Mouse (Mus musculus) liver, embryonic 14.5 days (tissue): ENCODE results near the gene Cth. TPM values are rescaled to one million over a fixed set of nuclear protein-coding genes. Genes with fewer than 3 reads are reported as not detected.
"Not testable (repeated sequence)": the region's sequence is repeated elsewhere in the genome, so short reads cannot be mapped to it uniquely, and the experiment has no call there.

Source experiments
- ATAC-seq: fragments of 200-750 bp; cut with Nextera tagmentation; 2 replicates; pipeline ENCODE4 v1.8.0; 2017; ENCODE audit warnings: moderate number of reproducible peaks, mild to moderate bottlenecking, moderate library complexity; ENCODE audit not compliant: insufficient read depth
- DNase-seq, 3 experiments: peaks; one replicate each; pipeline ENCODE4 v3.0.0-alpha.2; 2012 to 2013; ENCODE audit warnings: low read depth in 3 of 3, low spot score in 3 of 3
- H3K27ac ChIP-seq: fragments of 300-500 bp; sonication (generic); 2 replicates; pipeline ENCODE4 v1.5.1; 2014; ENCODE audit warnings: moderate library complexity, mild to moderate bottlenecking, control low read depth, inconsistent platforms
- H3K27me3 ChIP-seq: fragments of 300-500 bp; sonication (generic); 2 replicates; pipeline ENCODE4 v1.6.1; 2014; ENCODE audit warnings: mild to moderate bottlenecking, low read length, moderate library complexity; ENCODE audit not compliant: control insufficient read depth, insufficient read depth
- H3K36me3 ChIP-seq: fragments of 300-500 bp; sonication (generic); replicated peaks from 2 replicates; pipeline ENCODE4 v1.6.1; 2014; ENCODE audit warnings: low read depth; ENCODE audit not compliant: control insufficient read depth, insufficient read depth
- H3K4me1 ChIP-seq, 2 experiments: fragments of 200-500 bp in 1 of 2; fragments of 300-500 bp in 1 of 2; sonication (generic) in 1 of 2; replicated peaks; 2 replicates each; pipeline ENCODE4 v1.6.1; 2012 to 2014; ENCODE audit warnings: antibody characterized with exemption in 1 of 2, inconsistent platforms in 1 of 2, low read length in 1 of 2; ENCODE audit not compliant: control insufficient read depth in 2 of 2, insufficient read depth in 2 of 2
- H3K4me2 ChIP-seq: fragments of 300-500 bp; sonication (generic); 2 replicates; pipeline ENCODE4 v1.6.1; 2014; ENCODE audit warnings: low read depth, mild to moderate bottlenecking, control low read depth, moderate library complexity
- H3K4me3 ChIP-seq, 2 experiments: fragments of 200-500 bp in 1 of 2; fragments of 300-500 bp in 1 of 2; sonication (generic) in 1 of 2; 2 replicates each; pipeline ENCODE4 v1.5.1; 2012 to 2014; ENCODE audit warnings: low read depth in 2 of 2, low read length in 2 of 2, mild to moderate bottlenecking in 2 of 2, control low read depth in 1 of 2, inconsistent platforms in 1 of 2, moderate library complexity in 1 of 2; ENCODE audit not compliant: insufficient read depth in 1 of 2
- H3K9ac ChIP-seq: fragments of 300-500 bp; sonication (generic); replicated peaks from 2 replicates; pipeline ENCODE4 v1.6.1; 2014; ENCODE audit warnings: mild to moderate bottlenecking, control low read depth, moderate library complexity
- H3K9me3 ChIP-seq: fragments of 300-500 bp; sonication (generic); 2 replicates; pipeline ENCODE4 v1.6.1; 2016; ENCODE audit warnings: low read length, mixed read lengths; ENCODE audit not compliant: control insufficient read depth
- CTCF ChIP-seq: IDR thresholded peaks from 2 replicates; pipeline ENCODE4 v1.5.1; 2016; ENCODE audit warnings: antibody characterized with exemption, low read depth, control low read depth
- EP300 ChIP-seq: IDR thresholded peaks from 2 replicates; pipeline ENCODE4 v1.6.1; 2016; ENCODE audit warnings: antibody characterized with exemption, low read depth
- WGBS: fragments of 180-500 bp; shearing (Covaris S2); extraction: QIAGEN DNeasy Blood & Tissue Kit; methylation state at CpG from one replicate; pipeline ENCODE4 v1.1.7; 2014; ENCODE audit not compliant: insufficient replicate concordance; 5-methylcytosine and 5-hydroxymethylcytosine counted together
- polyA plus RNA-seq, 2 experiments: library from polyadenylated mRNA; depleted of rRNA in 1 of 2; stranded (reverse) in 1 of 2; unstranded in 1 of 2; fragments of >200 nt; fragmentation: Nextera tagmentation in 1 of 2; extraction: Ambion mirVana in 1 of 2; gene quantifications; 2 replicates each; pipeline versions ENCODE4 v1.2.1 to v1.2.3; 2012 to 2014

The Cth gene
- polyA plus RNA-seq, 2 experiments, result 25.3 to 32.6 TPM

DNA sequence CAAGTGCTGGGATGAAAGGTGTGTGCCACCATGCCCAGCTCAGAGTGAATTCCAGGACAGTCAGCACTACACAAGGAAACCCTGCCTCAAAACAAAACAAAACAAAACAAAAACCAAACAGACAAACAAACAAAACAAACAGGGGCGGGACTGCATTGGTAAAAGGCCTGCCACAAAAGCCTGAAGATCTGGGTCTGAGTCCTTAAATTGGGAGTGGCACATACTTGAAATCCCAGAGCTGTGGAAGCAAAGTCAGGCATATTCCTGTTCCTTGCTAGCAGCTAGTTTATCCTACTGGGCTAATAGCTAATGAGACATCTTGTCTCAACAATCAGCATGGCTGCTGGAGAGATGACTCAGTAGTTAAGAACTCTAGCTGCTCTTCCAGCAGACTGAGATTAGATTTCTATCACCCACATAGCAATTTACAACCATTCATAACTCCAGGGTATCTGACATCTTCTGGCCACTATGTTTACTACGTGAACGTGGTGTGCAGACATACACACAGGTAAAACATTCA is 9.5 kb upstream of the Cth start:
- no peaks in the 10 kb centered on the region for H3K36me3 ChIP-seq
- H3K27me3 ChIP-seq, result no peaks in the 10 kb centered on the region
- H3K4me1 ChIP-seq, result no peaks in the 10 kb centered on the region
- H3K4me2 ChIP-seq, result no peak overlapping the region
- H3K9me3 ChIP-seq, result no peaks in the 10 kb centered on the region
- H3K9ac ChIP-seq, result no peak overlapping the region
- H3K27ac ChIP-seq, result no peak overlapping the region
- WGBS, result 55% methylated on average over 3 of the region's 3 CpGs
- H3K4me3 ChIP-seq, result no peak overlapping the region
- DNase-seq (no peak), ATAC-seq (no peak)
- TF ChIP-seq EP300 (no peak), CTCF (no peak)

DNA sequence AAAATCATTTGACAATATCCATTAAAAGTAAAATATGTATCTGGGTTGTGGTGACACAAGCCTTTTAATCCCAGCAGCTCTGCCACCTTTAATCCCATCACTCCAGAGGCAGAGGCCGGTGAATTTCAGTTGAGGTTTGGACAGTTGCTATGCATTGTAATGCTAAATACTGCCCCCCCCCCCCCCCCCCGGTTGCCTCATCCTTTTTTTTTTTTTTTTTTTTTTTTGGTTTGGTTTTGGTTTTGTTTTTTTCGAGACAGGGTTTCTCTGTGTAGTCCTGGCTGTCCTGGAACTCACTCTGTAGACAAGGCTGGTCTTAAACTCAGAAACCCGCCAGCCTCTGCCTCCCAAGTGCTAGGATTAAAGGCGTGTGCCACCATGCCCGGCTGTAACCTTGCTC is 8.3 kb upstream of the Cth start:
- not testable (repeated sequence) for H3K27ac ChIP-seq, H3K36me3 ChIP-seq, H3K4me2 ChIP-seq, H3K9me3 ChIP-seq, H3K4me3 ChIP-seq, ATAC-seq, H3K9ac ChIP-seq, H3K4me1 ChIP-seq, DNase-seq, H3K27me3 ChIP-seq
- 40% methylated on average over 6 of the region's 6 CpGs for WGBS

DNA sequence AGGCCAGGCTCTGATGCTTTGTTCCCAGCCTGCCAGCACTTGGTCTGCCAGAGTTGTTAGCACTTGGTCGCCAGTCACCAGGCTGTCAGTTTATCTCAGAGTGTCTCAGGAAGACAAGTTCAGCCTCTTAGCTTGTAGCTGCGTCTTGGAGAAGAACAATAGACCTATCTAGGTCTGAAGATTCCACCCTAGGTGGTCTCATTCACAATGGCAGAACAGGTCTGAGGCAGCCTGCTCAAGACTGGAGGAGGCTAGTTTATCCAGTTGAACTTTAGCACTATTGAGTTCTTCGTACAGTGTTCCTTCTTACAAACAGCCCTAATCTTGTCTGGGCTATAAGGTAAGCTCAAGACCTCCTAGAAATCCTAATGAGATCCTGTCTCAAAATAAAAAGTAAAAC is 7.2 kb upstream of the Cth start:
- H3K9me3 ChIP-seq, result no peaks in the 10 kb centered on the region
- 44% methylated on average over 3 of the region's 3 CpGs for WGBS
- no peak for TF ChIP-seq EP300
- no peak for TF ChIP-seq CTCF

DNA sequence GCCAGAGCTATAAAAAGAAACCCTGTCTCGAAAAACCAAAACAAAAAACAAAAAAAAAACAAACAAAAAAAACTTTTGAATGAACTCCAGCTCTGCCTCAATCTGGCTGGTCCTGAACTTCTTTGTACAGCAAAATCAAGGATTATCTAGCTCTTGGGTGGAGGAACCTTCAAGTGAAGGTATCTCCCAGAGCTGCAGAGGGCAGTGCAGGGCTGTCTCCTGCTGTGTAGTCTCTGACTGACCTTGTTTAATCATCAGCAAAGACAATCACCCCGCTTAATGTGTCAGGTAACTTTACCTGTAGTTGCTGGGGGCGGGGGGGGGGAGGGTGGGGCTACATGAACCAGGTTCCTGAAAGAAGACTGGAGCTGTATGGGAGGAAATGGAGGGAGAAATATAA is 6.7 kb upstream of the Cth start:
- no peaks in the 10 kb centered on the region for H3K36me3 ChIP-seq
- TF ChIP-seq EP300 (no peak), CTCF (peak; percentile 38; the same call in 1 of the 2 replicates)
- ATAC-seq (no peak), DNase-seq (no peak)
- no peak overlapping the region for H3K9ac ChIP-seq
- H3K9me3 ChIP-seq, result no peaks in the 10 kb centered on the region
- H3K27me3 ChIP-seq, result no peaks in the 10 kb centered on the region; the same call in 1 of the 2 replicates
- no peak overlapping the region for H3K4me2 ChIP-seq
- H3K27ac ChIP-seq, result no peak overlapping the region
- no peak overlapping the region for H3K4me3 ChIP-seq
- H3K4me1 ChIP-seq, result no peaks in the 10 kb centered on the region
- 12% methylated on average over 3 of the region's 3 CpGs for WGBS

More for the DNA sequence above, 7.2 kb upstream of the Cth start:
- Histone ChIP-seq H3K4me1 (no peaks in the 10 kb centered on the region), H3K27ac (no peak overlapping the region), H3K9ac (no peak overlapping the region), H3K36me3 (no peaks in the 10 kb centered on the region), H3K4me2 (no peak overlapping the region), H3K27me3 (no peaks in the 10 kb centered on the region; the same call in 1 of the 2 replicates), H3K4me3 (no peak overlapping the region)
- DNase-seq (no peak), ATAC-seq (no peak)

DNA sequence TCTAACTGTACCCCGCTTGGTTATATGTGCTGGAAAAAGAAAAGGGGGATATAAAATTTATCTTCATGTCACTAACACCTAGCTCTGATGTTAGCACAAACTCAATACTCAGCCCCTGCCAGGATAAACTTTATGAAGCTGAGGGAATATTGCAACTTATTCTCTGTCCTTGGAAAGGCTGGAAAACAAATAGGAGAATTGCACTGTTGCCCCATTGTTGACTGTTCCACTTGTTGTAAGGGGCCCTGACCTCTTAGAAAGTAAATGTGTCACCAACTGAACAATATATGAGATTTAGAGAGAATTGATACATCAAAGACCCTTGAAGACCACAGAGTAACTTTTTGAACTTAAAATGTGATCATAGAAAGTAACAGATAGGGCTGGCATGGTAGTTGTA is 4.5 kb upstream of the Cth start:
- DNase-seq, result no peak
- H3K27me3 ChIP-seq, result no peaks in the 10 kb centered on the region; the same call in 1 of the 2 replicates
- WGBS, result 58% methylated on average over 1 of the region's 1 CpGs
- no peak overlapping the region for H3K9ac ChIP-seq
- TF ChIP-seq CTCF (no peak), EP300 (no peak)
- no peak overlapping the region for H3K4me2 ChIP-seq
- ATAC-seq, result no peak
- H3K9me3 ChIP-seq, result no peaks in the 10 kb centered on the region
- no peak overlapping the region for H3K4me3 ChIP-seq
- H3K36me3 ChIP-seq, result no peaks in the 10 kb centered on the region
- no peak overlapping the region for H3K27ac ChIP-seq
- H3K4me1 ChIP-seq, result peaks cover 0 to 3% of the 10 kb centered on the region in 2 experiments; a peak in 2 of 4 replicates
